ENCODE assay signal across 10 mouse cellular contexts in the genomic region with DNA sequence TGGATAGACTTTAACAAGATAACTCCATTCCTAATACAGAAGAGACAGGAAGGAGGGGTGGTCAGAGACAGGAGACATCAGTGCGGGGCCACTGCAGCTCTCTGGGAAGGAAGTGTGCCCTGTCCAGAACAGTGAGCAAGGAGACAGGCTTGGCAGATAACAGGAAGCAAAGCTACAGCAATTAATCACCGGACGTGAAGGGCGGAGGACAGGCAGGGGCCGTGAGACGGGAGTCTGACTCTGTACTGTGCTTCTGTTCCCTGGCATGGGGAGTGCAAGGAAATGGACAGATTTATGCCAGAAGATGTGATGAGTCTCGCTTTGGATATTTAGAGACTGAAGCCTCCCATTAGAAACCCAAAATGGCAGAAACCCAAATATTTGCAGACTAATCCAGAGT. TPM values are rescaled to one million over a fixed set of nuclear protein-coding genes. Genes with fewer than 3 reads are reported as not detected.
DNase-seq lines count a peak whose midpoint lies in the region; ATAC-seq and TF ChIP-seq lines count a peak whose summit lies in the region.
"Had no signal": no experiment of that assay in that cellular context is flagged by ENCODE, and none has a peak within 500 bp of the region (broad histone marks: within the 10 kb centered on the region; RNA-seq: fewer than 3 reads in every experiment).

No protein-coding gene starts in this region.

- intact Hi-C loops in left cerebral cortex, postnatal 25 days (cut with DNase I), result no loop called here

- H3K36me3 ChIP-seq in lung, embryonic 14.5 days (ENCODE audit: insufficient read depth), result no peaks in the 10 kb centered on the region
- no peaks in the 10 kb centered on the region for H3K36me3 ChIP-seq in midbrain, embryonic 11.5 days (ENCODE audit: control insufficient read depth, insufficient read depth, low read length)

- peak; percentile 32; the same call in 1 of the 2 replicates for ATAC-seq in lung, embryonic 14.5 days (ENCODE audit: insufficient read depth)
- no peak for ATAC-seq in midbrain, embryonic 11.5 days (ENCODE audit: low FRiP score)
- ATAC-seq: intestine, postnatal 0 days had no signal

- DNase-seq in lung, embryonic 14.5 days, result peak; percentile 31
- DNase-seq in lung, adult 2 months, result no peak
- DNase-seq in embryo, embryonic 10.5 days (ENCODE audit: low spot score), result peak; percentile 28
- peak; percentile 40 for DNase-seq in kidney, postnatal 10 days
- peak; percentile 46 for DNase-seq in mesoderm, embryonic 11.5 days (ENCODE audit: low read depth, low spot score)
- no peak for DNase-seq in left cerebral cortex, postnatal 25 days (ENCODE audit: low spot score in 2 of 2)
- DNase-seq in midbrain, embryonic 11.5 days (ENCODE audit: low spot score, missing footprints), result no peak
- DNase-seq: cerebellum, postnatal 10 days; heart, adult 18-20 months had no signal

- 35% methylated on average over 7 of the region's 7 CpGs for WGBS in lung, embryonic 14.5 days
- WGBS in lung, adult 2 months, result 26% methylated on average over 7 of the region's 7 CpGs
- WGBS in midbrain, embryonic 11.5 days, result 82% methylated on average over 7 of the region's 7 CpGs

- H3K4me2 ChIP-seq in lung, embryonic 14.5 days, result no peak overlapping the region
- H3K4me2 ChIP-seq in midbrain, embryonic 11.5 days, result no peak overlapping the region

- no peak overlapping the region for H3K9ac ChIP-seq in lung, embryonic 14.5 days
- no peak overlapping the region for H3K9ac ChIP-seq in midbrain, embryonic 11.5 days (ENCODE audit: low read length)

- H3K4me1 ChIP-seq in lung, embryonic 14.5 days (ENCODE audit: insufficient read depth), result no peaks in the 10 kb centered on the region
- no peaks in the 10 kb centered on the region for H3K4me1 ChIP-seq in lung, adult 2 months (ENCODE audit: control insufficient read depth, insufficient read depth, low read length)
- H3K4me1 ChIP-seq in midbrain, embryonic 11.5 days (ENCODE audit: control insufficient read depth, insufficient read depth, low read length), result peaks cover 22% of the 10 kb centered on the region

- no peaks in the 10 kb centered on the region for H3K27me3 ChIP-seq in lung, embryonic 14.5 days (ENCODE audit: insufficient read depth, low read length)
- no peaks in the 10 kb centered on the region for H3K27me3 ChIP-seq in midbrain, embryonic 11.5 days (ENCODE audit: control insufficient read depth, insufficient read depth, low read length)

- no peak for TF ChIP-seq POLR2A in lung, adult 2 months (IDR thresholded peaks at IDR 0.05; ENCODE audit: borderline replicate concordance, extremely low read depth, low read depth, low read length)

- no peak overlapping the region for H3K4me3 ChIP-seq in lung, embryonic 14.5 days (ENCODE audit: low read depth, low read length)
- no peak overlapping the region for H3K4me3 ChIP-seq in lung, adult 2 months (replicated peaks; ENCODE audit: extremely low read depth, low read depth, low read length)
- no peak overlapping the region for H3K4me3 ChIP-seq in midbrain, embryonic 11.5 days (ENCODE audit: low read depth, low read length)

- no peak for TF ChIP-seq CTCF in lung, embryonic 14.5 days (IDR thresholded peaks at IDR 0.05; ENCODE audit: low read depth)
- TF ChIP-seq CTCF in lung, adult 2 months (IDR thresholded peaks at IDR 0.05; ENCODE audit: insufficient read depth, low read length), result no peak

- no peak overlapping the region for H3K27ac ChIP-seq in lung, embryonic 14.5 days (ENCODE audit: low read depth)
- no peak overlapping the region; the same call in 1 of the 2 replicates for H3K27ac ChIP-seq in midbrain, embryonic 11.5 days (ENCODE audit: low read depth, low read length)

- H3K9me3 ChIP-seq in lung, embryonic 14.5 days (ENCODE audit: low read depth, low read length), result no peaks in the 10 kb centered on the region
- no peaks in the 10 kb centered on the region for H3K9me3 ChIP-seq in midbrain, embryonic 11.5 days (ENCODE audit: control insufficient read depth, low read length)

RNA-seq across cellular contexts. Expression of a gene that starts 47.3 kb away (rescaled TPM):
- 0.62 and 0.66 TPM in 2 replicates for polyA plus RNA-seq in lung, embryonic 14.5 days (2014; fragmentation: Nextera tagmentation; extraction: Ambion mirVana)
- 0.05 and 0.15 TPM in 2 replicates for polyA plus RNA-seq in lung, adult 2 months (2012; rRNA removed)
- 10 to 100 TPM; 19.0 to 25.4 TPM for total RNA-seq in left cerebral cortex, postnatal 25 days (2021)
- polyA plus RNA-seq in midbrain, embryonic 11.5 days (2014; fragmentation: Nextera tagmentation; extraction: Ambion mirVana), result 17.7 and 19.5 TPM in 2 replicates

Comparison
In these comparisons a context has a peak if more than half of its experiments do, and no peak if none do; other contexts are left out.
1. DNase-seq: peak in lung, embryonic 14.5 days (single experiment), embryo, embryonic 10.5 days (single experiment), kidney, postnatal 10 days (single experiment) and mesoderm, embryonic 11.5 days (single experiment); none in lung, adult 2 months (single experiment), left cerebral cortex, postnatal 25 days (0 of 2) and midbrain, embryonic 11.5 days (single experiment).
2. RNA of a gene that starts 47.3 kb away (polyA plus RNA-seq): 17.7 to 19.5 TPM in midbrain, embryonic 11.5 days; 0.62 to 0.66 TPM in lung, embryonic 14.5 days and 0.05 to 0.15 TPM in lung, adult 2 months; every median in the first group is over 10 times any median in the second.